Mouse (Mus musculus): ENCODE data around the gene Dlgap1. TPM values are rescaled to one million over a fixed set of nuclear protein-coding genes. Genes with fewer than 3 reads are reported as not detected.

Gene Dlgap1
- total RNA-seq, 2 experiments from 2014 or later = 497 to 553 TPM

GRCm38 (mm10) chr17:70762634-70763033 is 793.8 kb downstream of the Dlgap1 start:
- no peak for DNase-seq

- no peak for DNase-seq
Observed at GRCm38 (mm10) chr17:70765337-70765736, 796.5 kb downstream of the Dlgap1 start.

DNA sequence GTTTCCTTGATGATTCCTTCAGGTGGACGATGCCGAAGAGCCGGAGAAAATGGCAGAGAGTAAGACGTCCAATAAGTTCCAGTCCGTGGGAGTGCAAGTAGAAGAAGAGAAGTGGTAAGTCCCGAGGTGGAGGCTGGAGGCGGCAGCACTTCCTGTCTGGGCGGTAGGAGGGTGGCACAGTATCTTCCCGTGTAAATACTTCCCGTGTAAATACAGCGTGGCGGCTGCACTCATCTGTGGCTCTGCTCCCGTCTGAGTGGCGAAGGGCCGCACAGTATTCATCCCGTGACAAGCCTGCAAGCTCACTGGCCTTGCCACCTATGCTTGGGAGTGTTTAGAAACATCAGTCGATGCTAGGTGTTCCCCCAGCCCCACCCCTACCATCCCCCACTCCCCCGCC is 797.1 kb downstream of the Dlgap1 start:
- no peak for DNase-seq

- DNase-seq = no peak
Observed at GRCm38 (mm10) chr17:70772120-70772899, 803.4 kb downstream of the Dlgap1 start.

GRCm38 (mm10) chr17:70779770-70780169 is 810.9 kb downstream of the Dlgap1 start:
- DNase-seq = no peak

DNA sequence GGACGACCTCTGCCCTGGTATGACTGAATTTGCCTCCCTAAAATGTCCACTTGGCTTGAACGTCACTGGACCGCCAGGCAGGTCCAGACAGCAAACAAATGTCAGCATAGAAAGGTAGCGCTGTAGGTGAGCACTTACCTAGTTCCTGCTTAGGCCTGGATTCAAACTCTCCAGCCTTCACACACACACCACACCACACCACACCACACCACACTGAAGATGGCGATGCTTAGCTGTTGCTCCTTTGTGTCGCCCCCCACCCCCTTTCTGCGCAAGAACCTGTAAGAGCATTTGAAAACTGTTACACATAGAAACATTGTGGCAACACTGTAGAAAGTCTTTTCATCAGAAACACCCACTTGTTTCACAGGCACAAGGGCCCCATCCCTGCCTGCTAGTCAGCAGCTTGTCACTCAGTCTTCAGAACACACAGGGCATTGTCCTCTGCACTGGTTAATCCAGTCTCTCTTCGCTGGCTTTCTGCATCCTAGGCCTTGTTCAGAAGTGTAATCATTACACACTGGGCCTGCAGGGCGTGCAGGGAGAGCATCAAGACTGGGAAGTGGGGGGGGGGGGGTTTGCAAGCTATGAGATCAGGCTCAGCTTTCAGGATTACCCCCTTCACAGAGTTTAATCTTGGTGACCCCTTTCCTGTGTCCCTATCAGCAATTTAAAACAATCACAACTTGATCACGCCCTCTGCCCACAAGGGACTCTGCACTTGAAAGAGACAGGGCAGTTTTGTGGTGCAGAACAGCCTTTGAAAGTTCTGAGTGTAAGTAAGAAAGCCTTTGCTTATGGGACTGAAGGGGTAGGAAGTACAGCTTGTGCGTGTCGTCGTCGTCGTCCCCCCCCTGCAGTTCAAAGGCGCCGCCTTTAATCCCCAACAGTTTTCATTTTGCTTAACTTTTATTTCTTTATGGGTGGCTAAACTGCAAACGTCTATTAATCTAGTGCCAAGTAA is 812.1 kb downstream of the Dlgap1 start:
- no peak for DNase-seq

GRCm38 (mm10) chr17:70783273-70783672 is 814.4 kb downstream of the Dlgap1 start:
- no peak for DNase-seq

DNA sequence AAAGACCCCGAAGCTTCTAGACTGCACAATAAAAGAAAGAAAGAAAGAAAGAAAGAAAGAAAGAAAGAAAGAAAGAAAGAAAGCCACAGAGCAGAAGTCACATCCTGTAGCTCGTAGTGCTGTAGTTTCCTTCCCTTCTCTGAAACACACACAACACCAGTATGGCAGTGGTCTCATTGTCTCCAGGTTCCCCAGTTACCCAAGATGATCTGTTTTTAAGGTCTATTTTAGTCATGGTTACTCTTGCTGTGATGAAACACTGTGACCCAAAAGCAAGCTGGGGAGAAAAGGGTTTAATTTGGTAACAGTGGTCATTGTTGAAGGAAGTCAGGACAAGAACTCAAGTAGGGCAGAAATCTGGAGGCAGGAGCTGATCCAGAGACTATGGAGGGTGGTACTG is 818.5 kb downstream of the Dlgap1 start:
- no peak for DNase-seq

DNA sequence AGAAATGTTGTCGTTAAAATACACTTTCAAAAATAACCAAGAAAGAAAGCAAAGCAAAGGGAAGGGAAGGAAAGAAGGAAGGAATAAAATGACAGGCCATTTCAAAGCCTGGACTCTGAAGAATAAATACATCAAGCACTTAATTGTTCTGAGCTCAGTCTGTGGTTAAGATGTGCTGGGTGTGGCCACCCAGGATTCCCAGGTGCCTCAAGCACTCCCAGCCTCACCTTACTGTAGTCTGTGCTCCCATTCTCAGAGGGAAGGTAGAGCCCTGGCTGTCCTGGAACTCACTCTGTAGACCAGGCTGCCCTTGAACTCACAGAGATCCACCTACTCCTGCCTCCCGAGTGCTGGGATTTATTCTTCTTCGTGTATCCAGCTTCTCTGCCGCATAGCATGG is 821.9 kb downstream of the Dlgap1 start:
- no peak for DNase-seq

DNA sequence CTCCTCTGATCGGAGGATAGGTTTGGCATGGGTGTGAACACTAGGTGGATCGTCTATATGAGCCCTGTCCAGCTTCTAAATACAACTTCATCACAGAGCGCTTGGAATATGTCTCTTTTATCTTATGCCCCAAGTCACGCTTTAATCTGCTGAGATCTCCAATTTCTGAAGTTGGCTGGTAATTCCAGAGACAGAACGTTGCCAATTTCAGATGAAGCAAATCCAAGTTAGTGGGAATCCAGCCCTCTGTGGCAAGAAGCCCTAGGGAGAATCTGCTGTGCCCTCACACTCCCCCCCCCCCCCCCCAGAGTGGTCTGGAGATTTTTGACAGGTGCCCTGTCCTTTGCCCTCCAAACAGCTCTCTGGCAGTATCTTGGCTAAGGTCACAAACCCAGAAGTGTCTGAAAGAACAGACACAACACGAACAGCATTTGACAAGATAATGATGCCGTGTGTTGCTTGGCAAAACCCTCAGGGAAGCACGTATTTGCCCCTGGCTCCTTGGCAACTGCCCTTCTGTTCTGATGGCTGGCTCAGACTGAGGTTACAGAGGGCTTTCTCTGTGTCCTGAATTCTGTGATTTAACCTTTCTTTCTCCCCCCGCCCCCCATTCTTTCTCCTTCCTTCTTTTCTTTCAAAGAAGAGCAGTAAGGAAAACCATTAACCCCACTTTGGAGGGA is 822.9 kb downstream of the Dlgap1 start:
- no peak for DNase-seq

DNA sequence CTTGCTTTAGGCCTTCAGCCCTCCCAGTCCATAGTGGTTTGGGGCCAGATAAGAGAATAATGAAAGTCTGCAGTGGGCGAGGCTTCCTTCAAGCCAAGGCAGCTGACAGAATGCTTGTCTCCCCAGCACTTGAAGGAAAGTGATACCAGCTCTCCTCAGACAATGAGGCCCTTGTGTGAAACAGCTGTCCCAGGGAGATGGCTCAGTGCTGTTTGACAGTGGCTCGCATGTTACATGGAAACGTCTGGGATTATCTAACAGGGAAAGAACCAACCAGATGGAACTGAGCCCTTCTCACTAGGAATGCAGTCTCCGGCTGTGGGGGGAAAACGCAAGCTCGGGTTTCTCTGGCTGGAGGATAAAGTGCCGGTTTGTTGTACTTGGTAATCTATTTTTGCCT is 825.4 kb downstream of the Dlgap1 start:
- DNase-seq = peak; percentile 42 to 45

- DNase-seq = no peak
Observed at GRCm38 (mm10) chr17:70794722-70795121, 825.8 kb downstream of the Dlgap1 start.

- DNase-seq = no peak
Observed at GRCm38 (mm10) chr17:70795196-70795595, 826.3 kb downstream of the Dlgap1 start.

GRCm38 (mm10) chr17:70796940-70797772 is 828.3 kb downstream of the Dlgap1 start:
- no peak for DNase-seq

- DNase-seq = no peak
Observed at GRCm38 (mm10) chr17:70797773-70798045, 828.8 kb downstream of the Dlgap1 start.

GRCm38 (mm10) chr17:70799266-70799665 is 830.4 kb downstream of the Dlgap1 start:
- DNase-seq = peak in 1 of 2 experiments; percentile 19

GRCm38 (mm10) chr17:70802022-70802421 is 833.1 kb downstream of the Dlgap1 start:
- no peak for DNase-seq

DNA sequence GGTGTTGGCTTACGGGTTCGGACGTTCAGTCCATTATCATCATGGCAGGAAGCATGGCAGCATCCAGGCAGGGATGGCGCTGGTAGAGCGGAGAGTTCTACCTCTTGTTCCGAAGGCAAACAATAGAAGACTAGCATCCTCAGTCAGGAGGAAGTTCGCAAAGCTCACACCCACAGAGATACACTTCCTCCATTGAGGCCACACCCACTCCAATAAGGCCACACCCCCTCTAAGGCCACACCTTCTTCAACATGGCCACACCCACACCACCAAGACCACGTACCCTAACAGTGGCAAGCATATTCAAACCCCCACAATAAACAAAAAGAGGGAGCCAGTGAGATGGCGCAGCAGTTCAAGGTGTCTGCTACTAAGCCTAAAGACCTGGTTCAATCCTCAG is 837.0 kb downstream of the Dlgap1 start:
- no peak for DNase-seq

- DNase-seq = no peak
Observed at GRCm38 (mm10) chr17:70806600-70806999, 837.7 kb downstream of the Dlgap1 start.

GRCm38 (mm10) chr17:70807885-70808284 is 839.0 kb downstream of the Dlgap1 start:
- no peak for DNase-seq

DNA sequence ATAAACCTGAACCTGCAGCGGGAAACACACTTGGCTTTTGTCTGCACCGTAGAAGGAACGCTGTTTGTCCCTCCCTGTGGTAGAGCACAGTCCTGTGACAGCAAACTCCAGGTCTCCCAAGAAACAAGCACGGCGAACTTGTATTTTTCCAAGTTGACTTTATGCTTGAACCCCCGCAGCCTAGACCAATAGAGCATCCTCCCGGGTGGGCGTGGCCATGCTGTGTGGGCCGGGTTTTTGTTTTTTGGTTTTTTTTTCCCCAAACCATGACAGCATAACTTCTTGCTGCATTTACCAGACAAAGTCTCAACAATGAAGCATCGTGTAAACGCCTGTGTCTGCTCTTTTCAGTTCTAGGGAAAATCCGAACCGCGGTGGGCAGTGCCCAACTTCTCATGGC is 840.0 kb downstream of the Dlgap1 start:
- no peak for DNase-seq

DNA sequence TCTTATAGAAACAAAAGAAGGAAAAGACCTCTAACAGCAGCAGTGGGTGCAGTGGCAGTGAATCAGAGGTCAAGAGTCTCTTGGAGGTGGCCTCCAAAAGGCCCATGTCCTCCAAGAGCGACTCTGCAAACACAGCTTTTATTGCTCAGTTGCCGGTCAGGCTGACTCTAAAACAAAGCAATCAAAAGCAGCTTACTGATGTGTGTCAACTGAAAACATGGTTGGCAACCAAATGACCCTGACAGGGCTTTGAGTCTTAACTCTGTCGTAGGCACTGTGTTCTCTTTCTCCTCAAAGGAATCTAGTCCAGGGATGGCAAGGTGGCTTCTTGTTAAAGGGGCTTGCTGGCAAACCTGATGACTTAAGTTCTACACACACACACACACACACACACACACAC is 840.9 kb downstream of the Dlgap1 start:
- no peak for DNase-seq

Data from layer of hippocampus, postnatal 36 days (tissue).